Mouse (Mus musculus): ENCODE measurements around the gene Plekhm2.

The Plekhm2 gene

DNA sequence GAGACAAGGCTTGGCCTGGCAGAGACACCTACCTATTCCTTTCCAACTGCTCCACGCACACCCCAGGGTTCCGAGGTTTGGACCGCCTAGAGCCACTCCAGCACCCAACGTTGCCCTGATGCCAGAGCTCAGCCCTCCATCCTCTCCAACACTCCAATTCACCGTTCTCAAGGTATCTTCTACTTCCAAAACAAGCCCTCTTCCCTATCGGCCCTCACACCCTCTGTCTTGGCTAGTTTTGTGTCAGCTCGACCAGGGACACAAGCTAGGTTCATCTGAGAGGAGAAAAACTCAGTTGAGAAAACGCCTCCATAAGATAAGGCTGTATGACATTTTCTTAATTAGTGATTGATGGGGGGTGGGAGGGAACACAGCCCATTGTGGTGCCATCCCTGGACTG, at the start of gene Plekhm2:
Gene Plekhm2 (minus strand): TSS at position 101 of the 400 bp plus-strand sequence.
- no peak for DNase-seq

DNA sequence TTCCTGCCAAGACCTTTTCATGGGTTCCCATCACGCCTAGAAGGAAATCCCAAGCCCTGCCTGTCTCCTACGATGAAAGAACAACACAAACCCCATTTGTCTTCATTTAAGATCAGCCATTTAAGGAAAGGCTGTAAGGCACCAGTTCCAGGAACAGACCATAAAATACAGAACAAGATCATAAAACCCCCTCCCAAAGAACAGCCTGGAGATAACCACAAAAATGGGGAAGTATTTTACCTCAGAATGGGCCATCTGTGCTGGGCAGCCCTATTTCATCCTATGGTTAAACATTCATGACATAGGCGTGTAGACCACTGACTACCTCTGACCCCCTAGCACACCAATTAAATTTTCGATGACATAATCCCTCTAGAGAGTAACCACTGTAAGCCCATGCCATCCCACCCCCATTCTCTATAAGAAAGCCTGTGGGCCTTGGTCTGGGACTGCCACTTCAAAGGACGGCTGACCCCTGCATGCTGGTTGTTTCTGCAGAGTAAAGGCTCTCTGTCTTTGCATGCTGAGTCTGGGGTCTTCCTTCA, 49.0 kb upstream of the Plekhm2 start:
- DNase-seq = no peak

DNA sequence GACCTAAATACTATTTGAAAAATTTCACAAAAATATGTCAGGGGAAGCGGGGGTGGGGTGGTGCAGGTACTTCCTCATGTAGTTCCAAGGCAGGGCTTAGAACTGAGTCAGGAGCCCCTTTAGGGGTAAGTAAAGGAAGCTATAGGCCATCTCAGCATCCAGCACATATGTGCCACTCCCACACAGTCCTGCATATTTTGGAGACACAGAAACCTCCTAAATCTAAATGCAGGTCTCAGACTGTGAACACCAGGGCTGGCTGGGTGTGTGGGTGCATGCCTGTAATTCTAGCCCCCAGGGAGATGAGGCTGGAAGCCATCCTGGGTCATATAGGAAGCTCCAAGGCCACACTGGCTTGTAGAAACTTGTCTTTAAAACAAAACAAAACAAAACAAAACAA, 46.6 kb upstream of the Plekhm2 start:
- DNase-seq = no peak

DNA sequence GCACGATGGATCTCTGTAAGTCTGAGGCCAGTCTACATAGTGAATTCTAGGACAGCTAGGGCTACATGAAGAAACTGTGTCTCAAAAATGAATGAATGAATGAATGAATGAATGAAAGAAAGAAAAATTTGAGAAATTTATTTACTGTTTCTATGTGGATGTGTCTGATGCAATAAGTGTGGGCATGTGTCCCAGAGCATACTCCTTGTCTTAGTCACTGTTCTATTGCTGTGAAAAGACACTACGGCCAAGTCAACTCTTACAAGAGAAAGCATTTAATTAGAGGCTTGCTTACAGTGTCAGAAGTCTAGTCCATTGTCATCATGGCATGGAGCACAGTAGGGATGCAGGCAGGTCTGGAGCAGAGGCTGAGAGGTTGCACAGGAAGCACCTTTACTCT, 44.3 kb upstream of the Plekhm2 start:
- no peak for DNase-seq

DNA sequence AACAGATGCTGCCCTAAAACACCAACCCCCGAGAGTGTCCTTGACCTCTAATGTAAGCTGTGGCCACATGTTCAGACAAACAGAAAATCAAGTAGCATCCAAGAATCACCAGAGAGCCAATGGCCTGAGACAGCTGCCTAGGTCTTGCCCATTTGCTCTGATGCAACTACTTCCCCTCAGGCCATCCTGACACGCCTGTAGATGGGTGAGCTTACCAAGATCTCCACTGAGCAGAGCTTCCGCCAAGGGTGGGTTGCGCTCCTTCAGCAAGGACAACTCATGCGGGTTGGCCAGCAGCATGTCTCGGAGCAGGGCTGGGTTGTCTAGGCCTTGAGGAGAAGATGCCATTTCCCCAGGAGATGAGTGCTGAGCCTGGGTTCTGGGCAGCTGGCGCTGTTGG, 43.3 kb upstream of the Plekhm2 start:
- DNase-seq = no peak

DNA sequence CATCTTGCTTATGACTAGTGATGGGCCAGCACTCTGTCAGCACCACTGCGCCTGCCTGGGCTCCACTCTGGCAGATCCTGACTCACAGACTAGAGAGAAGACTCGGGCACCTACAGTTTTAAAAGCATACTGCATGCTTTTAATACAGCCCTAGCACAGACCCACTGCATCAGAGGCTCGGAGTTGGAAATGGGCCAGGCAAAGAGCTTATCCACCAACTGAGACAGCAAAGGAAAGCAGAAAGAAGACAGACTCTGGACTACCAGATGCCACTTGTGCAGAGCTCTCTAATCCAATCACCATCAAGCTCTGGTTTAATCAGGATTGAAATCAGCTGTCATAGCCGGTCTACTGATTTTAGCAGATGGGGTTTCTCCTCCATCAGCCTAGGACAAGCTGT, 40.6 kb upstream of the Plekhm2 start:
- DNase-seq = no peak

DNA sequence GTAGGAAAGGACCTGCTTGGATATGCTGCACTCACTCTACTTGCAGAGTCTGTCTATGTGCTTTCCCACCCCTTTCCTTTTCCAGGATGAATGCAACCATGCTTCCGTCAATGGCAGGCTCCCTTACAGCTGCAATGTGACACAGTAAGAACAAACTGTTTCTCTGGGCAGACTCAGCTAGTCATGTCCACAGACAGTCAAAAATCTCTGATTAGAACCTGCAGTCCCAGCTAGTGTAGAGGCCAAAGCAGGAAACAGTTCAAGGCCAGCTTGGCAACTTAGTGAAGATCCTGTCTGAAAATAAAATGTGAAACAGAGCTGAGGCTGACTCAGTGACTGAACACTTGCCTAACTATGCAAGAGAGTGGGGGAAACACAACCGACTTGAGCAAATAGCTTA, 39.9 kb upstream of the Plekhm2 start:
- no peak for DNase-seq

DNA sequence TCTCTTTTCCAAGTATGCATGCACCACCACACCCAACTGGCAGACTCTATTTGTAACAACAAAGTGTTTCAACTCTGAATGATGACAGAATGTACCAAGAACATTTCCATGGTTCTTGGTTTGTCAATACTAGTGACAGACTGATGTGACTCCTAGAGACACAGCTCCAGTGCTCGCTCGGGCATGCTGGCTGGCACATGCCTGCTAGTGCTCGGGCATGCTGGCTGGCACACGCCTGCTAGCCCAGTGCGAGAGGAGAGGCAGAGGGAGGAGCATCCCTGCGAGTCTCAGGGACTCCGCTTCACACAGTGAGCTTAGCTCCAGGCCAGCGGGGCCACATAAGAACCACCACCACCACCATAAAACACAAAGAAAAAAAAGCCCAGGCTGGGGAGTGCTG, 30.0 kb upstream of the Plekhm2 start:
- DNase-seq = no peak

DNA sequence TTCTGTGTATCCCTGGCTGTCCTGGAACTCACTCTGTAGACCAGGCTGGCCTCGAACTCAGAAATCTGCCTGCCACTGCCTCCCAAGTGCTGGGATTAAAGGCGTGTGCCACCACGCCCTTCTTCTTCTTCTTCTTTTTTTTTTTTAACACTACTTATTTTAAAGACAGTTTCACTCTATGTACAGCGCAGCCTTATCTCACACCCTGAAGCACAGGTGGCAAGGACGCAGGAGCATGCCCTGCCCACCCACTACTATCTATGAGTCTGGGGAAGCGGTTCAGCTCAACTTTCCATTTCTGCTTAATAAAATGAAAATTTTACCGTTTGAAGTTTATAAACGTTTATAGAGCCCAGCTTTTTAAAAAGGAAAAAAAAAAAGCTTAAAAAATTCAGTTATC, 23.8 kb upstream of the Plekhm2 start:
- DNase-seq = no peak

DNA sequence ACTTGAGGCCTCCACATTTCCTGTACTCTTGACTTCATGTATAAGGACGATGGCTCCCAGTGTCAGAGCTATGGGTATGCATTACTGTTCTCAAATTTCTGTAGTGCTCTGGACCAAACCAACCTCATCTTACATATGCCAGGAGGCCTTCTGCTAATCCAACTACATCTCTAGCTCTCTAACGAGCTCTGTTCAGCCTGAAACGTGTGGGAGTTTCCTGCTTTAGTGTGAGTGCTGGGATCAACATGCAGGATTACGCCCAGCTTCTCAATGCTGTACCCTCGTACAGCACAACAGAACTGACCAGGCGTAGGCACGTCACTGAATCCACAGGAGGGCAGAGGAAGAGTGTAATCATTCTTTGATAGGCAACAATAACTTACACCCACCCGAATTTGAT, 21.8 kb upstream of the Plekhm2 start:
- no peak for DNase-seq

DNA sequence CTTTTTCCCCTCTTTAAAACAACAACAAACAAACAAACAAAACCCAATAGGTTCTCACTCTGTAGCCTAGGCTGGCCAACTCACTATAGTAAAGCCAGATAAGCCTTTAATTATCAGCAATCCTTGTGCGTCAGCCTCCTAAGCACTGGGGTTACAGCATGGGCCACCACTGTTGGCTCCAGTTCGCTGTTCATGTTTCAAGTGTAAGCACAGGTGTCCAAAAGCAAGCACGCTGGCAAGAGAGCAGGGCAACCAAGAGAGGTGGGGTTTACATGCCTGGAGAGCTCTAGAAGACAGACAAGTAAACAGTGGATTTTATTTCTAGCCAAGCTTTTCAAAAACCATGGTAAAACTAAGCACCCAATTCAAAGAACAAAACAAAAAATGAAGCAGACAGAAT, 21.4 kb upstream of the Plekhm2 start:
- DNase-seq = no peak

DNA sequence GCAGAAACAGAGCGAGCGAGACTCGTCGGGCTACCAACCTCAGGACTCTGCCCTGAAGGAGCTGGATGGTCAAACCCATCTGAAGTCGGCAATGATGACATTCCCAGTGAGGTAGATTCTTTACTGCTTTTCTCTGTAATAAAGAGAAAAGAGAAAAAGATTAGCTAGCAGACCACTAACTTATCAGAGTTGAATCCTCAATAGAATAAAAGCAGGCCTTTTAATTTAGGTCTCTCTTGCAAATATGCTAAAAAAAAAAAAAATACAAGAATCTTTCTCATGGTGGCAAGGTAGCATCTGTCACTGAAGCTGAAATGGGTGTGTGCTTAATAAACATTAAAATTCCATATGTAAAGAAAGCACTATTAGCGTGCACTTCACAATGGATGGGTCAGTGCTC, 20.8 kb upstream of the Plekhm2 start, which contains the start of gene Rsc1a1:
Gene Rsc1a1 (minus strand): TSS at position 101 of the 400 bp plus-strand sequence.
- no peak for DNase-seq

DNA sequence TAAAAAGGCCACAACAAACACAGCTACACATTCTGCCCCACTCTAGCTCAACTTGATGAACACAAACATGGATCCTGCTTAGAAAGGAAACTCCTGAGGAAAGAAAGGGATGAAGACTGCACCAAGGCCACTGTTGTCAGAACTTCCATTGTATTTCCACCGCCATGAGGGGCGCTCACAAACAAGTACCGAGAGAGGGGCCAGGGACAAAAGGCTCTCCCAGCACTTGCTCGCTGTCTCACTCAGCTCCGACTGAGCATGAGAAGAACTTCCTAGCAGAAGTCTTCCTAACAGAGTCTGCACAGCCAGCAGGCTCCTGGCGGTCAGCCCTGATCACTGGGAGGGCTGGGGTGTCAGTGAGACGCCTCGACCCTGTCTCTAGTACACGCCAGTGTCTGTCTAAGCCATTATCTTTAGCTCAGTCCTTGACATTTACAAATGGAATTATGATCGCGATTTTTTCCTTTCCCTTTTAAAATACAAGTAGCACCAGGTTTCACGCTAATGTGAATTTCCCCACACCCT, 18.1 kb upstream of the Plekhm2 start:
- DNase-seq = no peak

DNA sequence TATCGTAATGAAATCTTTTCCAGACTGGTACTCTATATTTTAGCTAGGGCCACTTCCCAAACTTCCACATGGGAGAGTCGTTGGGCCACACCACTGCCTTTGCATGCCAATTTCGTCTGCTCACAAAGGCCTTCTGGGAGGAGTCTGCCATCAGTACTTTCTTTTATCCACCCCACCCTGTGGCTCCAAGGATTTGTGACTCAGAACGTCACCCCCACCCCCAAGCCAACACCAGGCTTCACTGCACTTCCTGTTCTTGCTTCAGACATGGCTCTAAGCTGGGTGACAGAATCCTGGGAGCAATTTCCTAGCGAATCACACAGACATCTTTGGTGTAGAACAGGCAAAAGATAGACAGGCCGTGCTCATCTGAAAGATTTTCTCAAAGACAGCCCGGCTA, 17.1 kb upstream of the Plekhm2 start:
- DNase-seq = no peak

DNA sequence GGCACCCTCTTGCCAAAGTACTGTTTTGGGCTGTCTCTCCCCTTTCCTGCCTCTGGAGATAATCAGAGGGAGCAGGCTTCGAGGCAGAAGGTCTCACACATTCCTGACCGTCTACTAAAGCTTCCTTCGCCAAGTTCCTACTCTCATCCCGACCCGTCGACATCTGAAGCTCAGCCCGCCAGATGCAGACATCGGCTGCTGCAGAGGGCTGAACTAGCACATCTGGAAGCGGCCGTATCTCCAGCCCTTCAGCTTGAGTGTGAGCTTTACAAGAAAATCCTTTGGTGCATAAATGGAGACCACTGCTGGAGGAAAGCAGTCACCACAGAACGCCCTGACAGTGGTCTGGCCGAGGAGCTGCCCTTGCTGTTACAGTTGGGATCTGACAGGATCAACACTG, 16.2 kb upstream of the Plekhm2 start:
- DNase-seq = no peak

DNA sequence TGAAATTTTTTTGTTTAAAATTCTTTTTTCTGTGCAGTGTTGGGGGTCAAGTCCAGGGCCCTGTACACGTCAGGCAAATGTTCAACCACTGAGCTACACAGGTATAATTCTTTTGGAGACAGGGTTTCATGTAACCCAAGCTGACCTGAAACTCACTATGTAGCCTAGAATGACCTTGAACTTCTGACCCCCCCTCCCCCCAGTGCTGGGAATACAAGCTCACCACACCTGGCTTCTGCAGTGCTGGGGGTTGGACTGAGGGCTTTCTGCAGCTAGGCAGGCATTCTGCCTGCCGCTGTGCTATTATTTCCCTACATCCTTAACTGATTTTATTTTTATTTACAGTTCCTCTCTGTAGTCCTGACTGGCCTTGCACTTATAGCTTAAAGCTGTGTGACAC, 14.3 kb upstream of the Plekhm2 start:
- no peak for DNase-seq

DNA sequence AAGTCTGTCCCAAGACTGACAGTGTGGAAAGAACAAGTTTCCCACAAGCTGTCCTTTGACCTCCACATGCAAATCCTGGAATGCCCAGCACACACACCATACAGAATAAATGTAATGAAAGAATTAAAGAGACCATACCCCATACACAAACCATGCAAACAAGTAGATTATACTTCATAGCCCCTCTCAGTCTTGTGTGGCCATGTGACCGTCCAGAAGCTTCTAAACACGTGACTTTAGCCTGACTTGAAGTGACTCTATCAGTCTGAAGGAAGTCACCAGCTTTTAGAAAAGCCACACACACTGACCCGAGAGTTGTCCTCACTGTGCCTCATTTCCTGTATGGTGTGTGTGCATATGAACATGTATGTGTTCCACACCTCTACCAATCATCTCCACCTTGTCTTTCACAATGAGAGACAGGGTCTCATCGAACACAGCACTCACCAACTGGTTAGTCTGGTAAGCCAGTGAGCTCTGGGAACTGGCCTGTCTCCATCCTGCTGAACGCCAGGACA, 11.8 kb upstream of the Plekhm2 start:
- no peak for DNase-seq

DNA sequence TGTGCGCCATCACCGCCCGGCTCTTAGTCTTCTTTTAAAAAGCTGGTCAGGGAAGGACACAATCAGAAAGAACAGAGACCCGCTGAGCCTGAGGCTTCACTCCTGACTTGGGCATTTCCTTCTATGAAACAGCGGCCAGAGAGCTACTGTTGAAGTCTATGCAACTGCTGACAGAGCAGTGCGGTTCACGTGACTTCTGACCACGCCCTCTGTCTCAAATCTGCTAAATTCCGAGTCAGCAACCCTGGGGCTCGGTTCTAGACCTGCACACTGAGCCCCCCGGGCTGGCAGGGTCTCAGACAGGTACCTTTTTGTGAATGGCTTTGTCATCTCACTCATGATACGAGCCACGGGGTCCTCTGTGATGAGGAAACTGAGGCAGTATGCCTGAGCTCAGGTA, 7.6 kb upstream of the Plekhm2 start:
- no peak for DNase-seq

DNA sequence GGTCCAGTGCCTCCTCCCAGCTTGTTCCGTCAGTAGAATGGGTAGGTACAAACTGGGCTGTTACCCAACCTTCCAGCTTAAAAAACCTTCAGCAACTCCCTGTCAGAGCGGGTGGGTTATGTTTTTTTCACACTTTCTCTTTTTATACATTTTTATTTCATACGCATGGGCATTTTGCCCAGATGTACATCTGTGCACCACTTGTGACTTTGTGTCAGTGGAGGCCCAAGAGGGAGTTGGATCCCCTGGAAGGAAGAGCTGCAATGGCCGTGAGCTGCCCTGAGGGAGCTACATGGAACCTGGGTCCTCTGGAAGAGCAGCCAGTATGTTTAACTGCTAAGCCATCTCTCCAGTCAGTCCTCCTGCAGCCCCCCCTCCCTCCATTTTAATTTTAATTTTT, 6.7 kb upstream of the Plekhm2 start:
- no peak for DNase-seq

DNA sequence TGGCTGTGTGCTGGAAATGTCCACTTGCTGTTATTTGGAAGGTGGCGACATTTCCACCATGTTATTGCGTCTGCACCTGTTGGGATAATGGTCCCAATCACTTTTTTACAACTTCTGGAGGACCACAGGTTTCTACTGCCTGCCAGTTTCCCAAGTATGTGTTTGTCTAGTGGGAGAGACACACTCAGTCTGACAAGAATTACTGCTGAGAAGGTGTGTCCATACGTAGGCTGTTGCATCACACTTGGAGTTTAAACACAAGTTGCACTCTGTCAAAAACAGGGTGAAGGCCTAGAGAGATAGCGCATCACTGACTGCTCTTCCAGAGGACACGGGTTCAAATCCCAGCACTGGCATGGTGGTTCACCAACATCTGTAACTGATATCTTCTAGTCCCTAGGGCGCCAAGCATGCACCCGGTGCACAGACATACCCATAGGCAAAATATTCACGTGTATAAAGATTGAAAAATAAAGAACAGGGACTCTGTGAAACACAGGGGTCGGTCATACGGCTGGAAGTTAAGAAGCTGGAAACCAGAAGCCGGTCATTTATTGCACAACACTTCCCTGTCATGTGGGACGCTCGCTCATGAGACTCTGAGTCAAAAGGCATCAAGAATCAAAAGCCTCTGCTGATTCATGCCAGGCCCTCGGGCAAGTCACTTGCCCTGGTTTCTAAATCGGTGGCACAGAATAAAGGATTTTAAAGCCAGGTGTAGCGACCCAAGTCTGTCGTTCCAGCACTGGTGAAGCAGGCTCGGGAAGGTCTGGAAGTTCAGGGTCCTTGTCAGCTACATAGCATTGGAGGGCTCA, 5.4 kb upstream of the Plekhm2 start:
- DNase-seq = no peak

DNA sequence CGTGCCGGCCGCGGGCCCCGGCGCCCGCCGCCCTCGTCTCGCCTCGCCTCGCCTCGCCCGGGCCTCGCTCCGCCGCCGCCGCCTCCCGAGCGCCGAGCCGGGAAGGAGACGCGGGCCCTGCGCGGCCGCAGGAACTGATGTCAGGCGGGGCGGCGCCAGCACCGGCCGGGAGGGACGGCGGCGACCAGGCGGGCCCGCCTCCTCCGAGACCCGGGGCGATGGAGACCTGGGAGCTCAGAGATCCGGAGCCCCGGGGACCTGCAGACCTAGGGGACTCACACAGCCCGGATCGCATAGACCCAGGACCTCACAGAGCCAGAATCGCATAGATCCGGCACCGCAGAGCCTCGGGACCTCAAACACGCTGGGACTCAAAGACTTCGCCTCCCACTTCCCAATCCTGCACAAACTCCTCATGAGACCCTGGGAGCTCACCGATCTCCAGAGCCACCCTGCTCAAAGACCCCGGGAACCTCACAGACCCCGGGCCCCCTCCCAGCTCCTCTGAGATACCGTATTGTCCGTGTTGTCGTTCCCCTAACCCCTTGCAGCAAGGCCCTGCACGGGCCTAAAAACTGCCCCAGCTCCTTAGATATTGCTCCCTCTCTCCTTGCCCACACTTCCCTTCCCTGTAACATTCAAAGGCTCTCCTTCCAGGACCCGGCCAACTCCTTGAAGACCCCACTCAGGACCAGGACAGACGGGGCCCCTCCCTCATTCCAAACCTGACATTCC, 521 bp downstream of the Plekhm2 start:
- peak; percentile 82 to 88 for DNase-seq

DNA sequence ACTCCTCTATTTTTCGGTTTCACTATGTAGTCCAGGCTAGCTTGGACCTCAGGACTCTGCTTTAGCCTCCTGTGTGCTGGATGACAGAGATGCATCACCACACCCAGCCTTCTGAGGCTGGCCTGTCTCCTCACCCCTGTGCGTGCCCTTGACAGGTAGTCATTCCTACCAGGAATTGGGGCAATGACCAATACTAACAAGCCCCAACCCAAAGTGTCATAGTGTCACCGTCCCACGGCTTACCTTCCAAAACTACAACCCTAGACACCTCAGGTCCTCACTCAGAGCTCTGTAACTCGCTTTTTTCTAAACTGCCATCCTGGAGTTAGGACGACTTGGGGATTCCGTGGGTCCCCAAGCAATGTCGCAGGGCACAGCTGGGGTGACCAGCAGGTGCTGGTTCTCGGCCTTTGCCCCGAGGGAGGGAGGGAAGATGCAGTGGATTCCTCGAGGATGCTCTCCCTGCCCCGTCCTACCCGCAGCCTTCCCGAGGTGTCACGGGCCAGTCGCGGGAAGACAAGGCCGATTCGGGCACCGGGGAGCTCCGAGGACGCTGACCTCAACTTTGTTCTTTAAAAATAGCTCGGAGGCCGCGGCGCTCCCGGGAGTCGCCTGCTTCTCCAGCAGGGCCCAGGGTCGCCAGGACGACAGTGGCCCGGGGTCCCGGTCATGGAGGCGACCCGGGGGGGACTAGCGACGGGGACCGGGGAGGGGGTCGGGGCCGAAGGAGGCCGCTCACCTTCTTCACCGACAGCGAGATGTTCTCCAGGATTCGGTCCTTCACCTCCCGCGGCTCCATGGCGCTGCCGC, 1.4 kb downstream of the Plekhm2 start:
- DNase-seq = peak; percentile 29 to 52

DNA sequence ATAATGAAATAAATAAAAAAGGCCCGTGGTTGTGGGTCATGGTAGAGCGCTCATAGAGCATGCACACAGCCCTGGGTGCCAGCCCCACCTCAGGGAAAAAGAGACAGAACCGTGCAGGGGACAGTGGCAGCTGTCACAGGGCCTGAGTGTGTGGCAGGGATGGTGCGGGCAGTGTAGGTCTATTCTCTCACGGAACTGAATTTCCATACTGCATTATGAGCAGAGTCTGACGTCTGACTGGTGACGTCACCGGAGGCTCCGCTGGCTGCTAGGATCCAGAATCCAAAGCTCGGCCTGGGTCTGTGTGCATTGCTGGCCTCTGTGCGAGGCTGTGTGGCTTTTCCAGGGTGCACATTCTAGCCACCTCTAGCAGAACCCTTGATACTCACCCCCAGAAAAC, 3.8 kb downstream of the Plekhm2 start:
- no peak for DNase-seq
